Mouse (Mus musculus) embryonic fibroblast, embryonic 13.5 days (primary cell): ENCODE measurements around the gene Mrgpra2a.
"Not testable (repeated sequence)": the region's sequence is repeated elsewhere in the genome, so short reads cannot be mapped to it uniquely, and the experiment has no call there.

Experiments used
- CTCF ChIP-seq: IDR thresholded peaks from 2 replicates; pipeline ENCODE4 v1.5.1; 2011; ENCODE audit warnings: mild to moderate bottlenecking, control low read depth, low read length, moderate library complexity, borderline replicate concordance; ENCODE audit not compliant: insufficient read depth
- POLR2A ChIP-seq: IDR thresholded peaks from 2 replicates; pipeline ENCODE4 v1.6.1; 2011; ENCODE audit warnings: low read depth, mild to moderate bottlenecking, control low read depth, low read length, moderate library complexity

GRCm38 (mm10) chr7:47473904-47474303 lies 22.0 kb upstream of the Mrgpra2a start:
- not testable (repeated sequence) for TF ChIP-seq POLR2A, CTCF
